12 mouse cellular contexts compared by ENCODE assay signal in the genomic region with DNA sequence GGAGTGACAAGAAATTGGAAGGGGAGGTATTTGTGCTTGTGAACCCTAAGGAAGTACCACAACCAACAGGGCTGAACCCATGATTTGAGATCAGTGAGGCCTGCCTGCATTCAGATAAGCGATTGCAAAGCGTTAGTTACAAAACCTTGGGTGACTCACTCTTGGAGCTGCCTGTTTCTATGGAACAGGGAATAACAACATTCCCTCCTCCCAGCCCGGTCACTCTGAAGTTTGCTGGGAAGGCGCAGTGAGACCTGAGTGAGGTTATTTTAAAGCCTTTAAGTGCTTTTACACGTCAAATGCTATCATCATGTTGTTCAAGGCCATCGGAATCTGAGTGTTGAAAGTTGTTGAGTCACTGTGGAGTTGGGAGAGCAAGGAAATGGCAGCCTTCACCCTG.
DNase-seq lines count a peak whose midpoint lies in the region; ATAC-seq and TF ChIP-seq lines count a peak whose summit lies in the region.
"Had no signal": no experiment of that assay in that cellular context is flagged by ENCODE, and none has a peak within 500 bp of the region (broad histone marks: within the 10 kb centered on the region; RNA-seq: fewer than 3 reads in every experiment).

No protein-coding gene starts in this region.

- H3K9me3 ChIP-seq in heart, postnatal 0 days (replicated peaks; ENCODE audit: control insufficient read depth, low read length), result no peaks in the 10 kb centered on the region
- H3K9me3 ChIP-seq in embryonic facial prominence, embryonic 10.5 days, result no peaks in the 10 kb centered on the region

- H3K9ac ChIP-seq in heart, postnatal 0 days (replicated peaks; ENCODE audit: low read depth, low read length), result no peak overlapping the region

- no peak for TF ChIP-seq CTCF in heart, postnatal 0 days (IDR thresholded peaks at IDR 0.05; ENCODE audit: low read depth)

- no peak overlapping the region for H3K4me3 ChIP-seq in heart, postnatal 0 days (ENCODE audit: low read depth, low read length)
- no peak overlapping the region for H3K4me3 ChIP-seq in embryonic facial prominence, embryonic 10.5 days
- H3K4me3 ChIP-seq: heart, adult 2 months had no signal

- 15% methylated on average over 6 of the region's 6 CpGs for WGBS in heart, postnatal 0 days
- 92% methylated on average over 6 of the region's 6 CpGs for WGBS in embryonic facial prominence, embryonic 10.5 days

- peak; percentile 6 for DNase-seq in lung, postnatal 25 days (ENCODE audit: low spot score)
- DNase-seq in lung, postnatal 4 days, result no peak
- peak; percentile 46 to 49 for DNase-seq in adrenal gland, postnatal 36 days
- DNase-seq in heart, postnatal 0 days (ENCODE audit: low spot score), result peak; percentile 85
- no peak for DNase-seq in embryonic facial prominence, embryonic 10.5 days (ENCODE audit: low spot score)
- DNase-seq in thymus, postnatal 0 days (ENCODE audit: low spot score), result no peak
- DNase-seq in layer of hippocampus, adult 8-10 months (ENCODE audit: low spot score in 2 of 2), result no peak
- DNase-seq: cerebellum, adult 18-20 months; kidney, adult 18-20 months had no signal

- TF ChIP-seq EP300 in heart, postnatal 0 days (IDR thresholded peaks at IDR 0.05; ENCODE audit: low read depth), result no peak

- H3K27me3 ChIP-seq in heart, postnatal 0 days (ENCODE audit: control insufficient read depth, insufficient read depth, low read length), result no peaks in the 10 kb centered on the region
- H3K27me3 ChIP-seq in embryonic facial prominence, embryonic 10.5 days (replicated peaks; ENCODE audit: low read depth, poor library complexity, severe bottlenecking), result no peaks in the 10 kb centered on the region

- H3K36me3 ChIP-seq in heart, postnatal 0 days (replicated peaks; ENCODE audit: control insufficient read depth, insufficient read depth, low read length), result no peaks in the 10 kb centered on the region
- H3K36me3 ChIP-seq in embryonic facial prominence, embryonic 10.5 days (replicated peaks), result no peaks in the 10 kb centered on the region

- no peak overlapping the region for H3K4me2 ChIP-seq in heart, postnatal 0 days (ENCODE audit: low read depth, low read length)

- peak; percentile 83 for ATAC-seq in heart, postnatal 0 days (ENCODE audit: insufficient read depth, low read depth)
- no peak for ATAC-seq in frontal cortex, adult (ENCODE audit: low TSS enrichment)
- ATAC-seq: forebrain, embryonic 14.5 days had no signal

- H3K27ac ChIP-seq in heart, postnatal 0 days (ENCODE audit: low read depth), result no peak overlapping the region
- H3K27ac ChIP-seq in embryonic facial prominence, embryonic 10.5 days (replicated peaks), result no peak overlapping the region
- H3K27ac ChIP-seq: heart, adult 2 months had no signal

- H3K4me1 ChIP-seq in heart, postnatal 0 days (ENCODE audit: control insufficient read depth, insufficient read depth), result peaks cover 3% of the 10 kb centered on the region; the same call in 1 of the 2 replicates
- H3K4me1 ChIP-seq in embryonic facial prominence, embryonic 10.5 days, result peaks cover 4% of the 10 kb centered on the region; the same call in 1 of the 2 replicates

Comparison
In these comparisons a context has a peak if more than half of its experiments do, and no peak if none do; other contexts are left out.
1. DNase-seq: peak in lung, postnatal 25 days (single experiment), adrenal gland, postnatal 36 days (2 of 2) and heart, postnatal 0 days (single experiment); none in lung, postnatal 4 days (0 of 2), embryonic facial prominence, embryonic 10.5 days (single experiment), thymus, postnatal 0 days (single experiment) and layer of hippocampus, adult 8-10 months (0 of 2).